Mouse (Mus musculus): Measurements from ENCODE around the gene Egfl8. TPM values are rescaled to one million over a fixed set of nuclear protein-coding genes. Genes with fewer than 3 reads are reported as not detected.

Egfl8 gene
- polyA plus RNA-seq, 1 experiment = 0.16 TPM

DNA sequence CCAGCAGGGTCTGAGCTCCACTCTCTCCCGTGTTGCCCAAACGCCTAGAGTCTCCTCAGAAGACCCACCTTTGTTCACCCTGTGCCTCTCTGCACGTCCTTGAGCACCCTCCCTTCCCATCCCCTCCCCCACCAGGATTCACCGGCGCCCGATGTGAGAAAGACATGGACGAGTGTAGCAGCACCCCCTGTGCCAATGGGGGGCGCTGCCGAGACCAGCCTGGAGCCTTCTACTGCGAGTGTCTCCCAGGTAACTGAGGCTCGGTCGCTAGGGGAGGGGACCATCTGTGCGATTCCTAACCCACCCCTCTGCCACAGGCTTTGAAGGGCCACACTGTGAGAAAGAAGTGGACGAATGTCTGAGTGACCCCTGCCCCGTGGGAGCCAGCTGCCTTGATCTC, 43.4 kb downstream of the Egfl8 start:
- no peak for TF ChIP-seq CEBPB (IDR thresholded peaks at IDR 0.05; ENCODE audit: insufficient read depth, poor library complexity, severe bottlenecking)
- no peak for TF ChIP-seq TCF12 (IDR thresholded peaks at IDR 0.05; ENCODE audit: insufficient read depth, poor library complexity, severe bottlenecking)
- TF ChIP-seq SRF (IDR thresholded peaks at IDR 0.05; ENCODE audit: control insufficient read depth, insufficient read length, low read depth) = no peak
- no peak for TF ChIP-seq REST (IDR thresholded peaks at IDR 0.05; ENCODE audit: insufficient read depth, insufficient read length)
- no peak for TF ChIP-seq MYOD1 (IDR thresholded peaks at IDR 0.05; ENCODE audit: control insufficient read depth in 1 of 3, insufficient read length in 2 of 3, low read depth in 2 of 3)
- no peak for TF ChIP-seq POLR2A (IDR thresholded peaks at IDR 0.05; ENCODE audit: insufficient read length, low read depth)
- TF ChIP-seq MYOG (IDR thresholded peaks at IDR 0.05; ENCODE audit: control insufficient read depth in 1 of 3, insufficient read depth in 1 of 3, insufficient read length in 2 of 3, low read depth in 2 of 3) = no peak
- no peak for TF ChIP-seq E2F4 (IDR thresholded peaks at IDR 0.05; ENCODE audit: insufficient read depth)
- no peak for TF ChIP-seq USF1 (IDR thresholded peaks at IDR 0.05; ENCODE audit: low read depth)
- no peak for TF ChIP-seq POLR2AphosphoS2 (IDR thresholded peaks at IDR 0.05; ENCODE audit: insufficient read length, low read depth)
- no peak for TF ChIP-seq MAX (IDR thresholded peaks at IDR 0.05; ENCODE audit: low read depth)
- TF ChIP-seq TCF3 (IDR thresholded peaks at IDR 0.05; ENCODE audit: insufficient read length, low read depth) = no peak
- Histone ChIP-seq H3ac (ENCODE audit: control insufficient read depth, insufficient read length) (no peak overlapping the region), H3K27me3 (ENCODE audit: control insufficient read depth, insufficient read depth, insufficient read length) (peaks cover 33% of the 10 kb centered on the region)

DNA sequence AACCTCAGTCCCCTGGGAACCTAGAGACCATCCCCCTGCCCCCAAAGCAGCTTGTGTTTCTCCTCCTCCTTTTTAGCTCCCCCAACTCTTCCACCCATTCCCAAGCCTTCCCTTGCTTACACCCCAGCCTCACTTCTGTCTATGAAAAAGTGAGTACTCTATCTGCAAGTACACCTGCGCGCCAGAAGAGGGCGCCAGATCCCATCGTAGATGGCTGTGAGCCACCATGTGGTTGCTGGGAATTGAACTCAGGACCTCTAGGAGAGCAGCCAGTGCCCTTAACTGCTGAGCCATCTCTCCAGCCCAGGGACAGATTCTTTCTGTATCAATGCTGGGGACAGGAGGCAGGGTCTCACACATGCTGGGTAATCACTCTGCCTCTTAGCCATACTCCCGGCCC, 43.9 kb downstream of the Egfl8 start:
- no peaks in the 10 kb centered on the region for H3K79me2 ChIP-seq (ENCODE audit: control insufficient read depth, insufficient read depth)
- H3K4me2 ChIP-seq (ENCODE audit: low read depth) = no peak overlapping the region
- peaks cover 38% of the 10 kb centered on the region for H3K27me3 ChIP-seq (ENCODE audit: control insufficient read depth, insufficient read depth, insufficient read length)
- TF ChIP-seq USF1 (IDR thresholded peaks at IDR 0.05; ENCODE audit: low read depth) = no peak
- TF ChIP-seq SRF (IDR thresholded peaks at IDR 0.05; ENCODE audit: control insufficient read depth, insufficient read length, low read depth) = no peak
- TF ChIP-seq MAX (IDR thresholded peaks at IDR 0.05; ENCODE audit: low read depth) = no peak
- TF ChIP-seq E2F4 (IDR thresholded peaks at IDR 0.05; ENCODE audit: insufficient read depth) = no peak
- TF ChIP-seq POLR2AphosphoS2 (IDR thresholded peaks at IDR 0.05; ENCODE audit: insufficient read length, low read depth) = no peak
- TF ChIP-seq REST (IDR thresholded peaks at IDR 0.05; ENCODE audit: insufficient read depth, insufficient read length) = no peak
- no peak for TF ChIP-seq TCF12 (IDR thresholded peaks at IDR 0.05; ENCODE audit: insufficient read depth, poor library complexity, severe bottlenecking)
- TF ChIP-seq MYOD1 (IDR thresholded peaks at IDR 0.05; ENCODE audit: control insufficient read depth in 1 of 3, insufficient read length in 2 of 3, low read depth in 2 of 3) = no peak
- TF ChIP-seq TCF3 (IDR thresholded peaks at IDR 0.05; ENCODE audit: insufficient read length, low read depth) = no peak
- no peak for TF ChIP-seq POLR2A (IDR thresholded peaks at IDR 0.05; ENCODE audit: insufficient read length, low read depth)
- TF ChIP-seq MYOG (IDR thresholded peaks at IDR 0.05; ENCODE audit: control insufficient read depth in 1 of 3, insufficient read depth in 1 of 3, insufficient read length in 2 of 3, low read depth in 2 of 3) = no peak
- TF ChIP-seq CEBPB (IDR thresholded peaks at IDR 0.05; ENCODE audit: insufficient read depth, poor library complexity, severe bottlenecking) = no peak
- no peak overlapping the region for H3ac ChIP-seq (ENCODE audit: control insufficient read depth, insufficient read length)
- H3K36me3 ChIP-seq (ENCODE audit: control insufficient read depth, insufficient read depth) = no peaks in the 10 kb centered on the region
- no peak overlapping the region for H3K4me3 ChIP-seq

More for the DNA sequence above, 43.4 kb downstream of the Egfl8 start:
- H3K4me2 ChIP-seq (ENCODE audit: low read depth) = no peak overlapping the region
- no peaks in the 10 kb centered on the region for H3K36me3 ChIP-seq (ENCODE audit: control insufficient read depth, insufficient read depth)
- no peak overlapping the region for H3K4me3 ChIP-seq
- H3K79me2 ChIP-seq (ENCODE audit: control insufficient read depth, insufficient read depth) = no peaks in the 10 kb centered on the region

DNA sequence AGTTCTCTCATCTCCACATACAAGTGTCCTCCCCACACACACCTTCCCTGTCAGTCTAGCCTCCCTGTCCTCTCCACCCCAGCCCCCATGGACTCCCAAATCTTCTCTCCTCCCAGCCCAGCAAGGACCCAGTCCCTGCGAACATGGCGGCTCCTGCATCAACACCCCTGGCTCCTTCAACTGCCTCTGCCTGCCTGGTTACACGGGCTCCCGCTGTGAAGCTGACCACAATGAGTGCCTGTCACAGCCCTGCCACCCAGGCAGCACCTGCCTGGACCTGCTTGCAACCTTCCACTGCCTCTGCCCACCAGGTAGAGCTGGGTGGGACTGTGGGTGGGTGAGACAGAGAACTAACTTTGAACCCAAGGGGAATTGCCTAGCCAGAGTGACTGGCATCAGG, 45.9 kb downstream of the Egfl8 start:
- peaks cover 46% of the 10 kb centered on the region for H3K27me3 ChIP-seq (ENCODE audit: control insufficient read depth, insufficient read depth, insufficient read length)
- TF ChIP-seq MAX (IDR thresholded peaks at IDR 0.05; ENCODE audit: low read depth) = no peak
- TF ChIP-seq CEBPB (IDR thresholded peaks at IDR 0.05; ENCODE audit: insufficient read depth, poor library complexity, severe bottlenecking) = no peak
- TF ChIP-seq MYOG (IDR thresholded peaks at IDR 0.05; ENCODE audit: control insufficient read depth in 1 of 3, insufficient read depth in 1 of 3, insufficient read length in 2 of 3, low read depth in 2 of 3) = no peak
- TF ChIP-seq POLR2A (IDR thresholded peaks at IDR 0.05; ENCODE audit: insufficient read length, low read depth) = no peak
- no peaks in the 10 kb centered on the region for H3K36me3 ChIP-seq (ENCODE audit: control insufficient read depth, insufficient read depth)
- no peaks in the 10 kb centered on the region for H3K79me2 ChIP-seq (ENCODE audit: control insufficient read depth, insufficient read depth)
- no peak overlapping the region for H3K4me2 ChIP-seq (ENCODE audit: low read depth)
- no peak overlapping the region for H3ac ChIP-seq (ENCODE audit: control insufficient read depth, insufficient read length)
- H3K4me3 ChIP-seq = no peak overlapping the region

DNA sequence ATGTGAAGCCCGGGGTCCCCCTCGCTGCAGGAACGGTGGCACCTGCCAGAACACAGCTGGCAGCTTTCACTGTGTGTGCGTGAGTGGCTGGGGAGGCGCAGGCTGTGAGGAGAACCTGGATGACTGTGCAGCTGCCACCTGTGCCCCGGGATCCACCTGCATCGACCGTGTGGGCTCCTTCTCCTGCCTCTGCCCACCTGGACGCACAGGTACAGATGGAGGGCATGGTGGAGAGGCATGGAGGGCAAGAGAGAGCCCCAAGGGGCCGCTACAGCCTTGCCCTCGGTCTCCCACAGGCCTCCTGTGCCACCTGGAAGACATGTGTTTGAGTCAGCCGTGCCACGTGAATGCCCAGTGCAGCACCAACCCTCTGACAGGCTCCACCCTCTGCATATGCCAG, 47.4 kb downstream of the Egfl8 start:
- Histone ChIP-seq H3K36me3 (ENCODE audit: control insufficient read depth, insufficient read depth) (no peaks in the 10 kb centered on the region), H3K79me2 (ENCODE audit: control insufficient read depth, insufficient read depth) (no peaks in the 10 kb centered on the region), H3K4me3 (no peak overlapping the region), H3K4me2 (ENCODE audit: low read depth) (no peak overlapping the region), H3ac (ENCODE audit: control insufficient read depth, insufficient read length) (no peak overlapping the region), H3K27me3 (ENCODE audit: control insufficient read depth, insufficient read depth, insufficient read length) (peaks cover 46% of the 10 kb centered on the region)
- TF ChIP-seq POLR2A (IDR thresholded peaks at IDR 0.05; ENCODE audit: insufficient read length, low read depth) (no peak), SRF (IDR thresholded peaks at IDR 0.05; ENCODE audit: control insufficient read depth, insufficient read length, low read depth) (no peak), USF1 (IDR thresholded peaks at IDR 0.05; ENCODE audit: low read depth) (no peak), TCF3 (IDR thresholded peaks at IDR 0.05; ENCODE audit: insufficient read length, low read depth) (no peak), MAX (IDR thresholded peaks at IDR 0.05; ENCODE audit: low read depth) (no peak), MYOD1 (IDR thresholded peaks at IDR 0.05; ENCODE audit: control insufficient read depth in 1 of 3, insufficient read length in 2 of 3, low read depth in 2 of 3) (no peak), CEBPB (IDR thresholded peaks at IDR 0.05; ENCODE audit: insufficient read depth, poor library complexity, severe bottlenecking) (no peak)

- peaks cover 51% of the 10 kb centered on the region for H3K27me3 ChIP-seq (ENCODE audit: control insufficient read depth, insufficient read depth, insufficient read length)
- no peaks in the 10 kb centered on the region for H3K36me3 ChIP-seq (ENCODE audit: control insufficient read depth, insufficient read depth)
- H3ac ChIP-seq (ENCODE audit: control insufficient read depth, insufficient read length) = no peak overlapping the region
- H3K4me3 ChIP-seq = no peak overlapping the region
- no peaks in the 10 kb centered on the region for H3K79me2 ChIP-seq (ENCODE audit: control insufficient read depth, insufficient read depth)
- TF ChIP-seq MYOG (IDR thresholded peaks at IDR 0.05; ENCODE audit: control insufficient read depth in 1 of 3, insufficient read depth in 1 of 3, insufficient read length in 2 of 3, low read depth in 2 of 3) = no peak
- TF ChIP-seq REST (IDR thresholded peaks at IDR 0.05; ENCODE audit: insufficient read depth, insufficient read length) = no peak
- TF ChIP-seq CEBPB (IDR thresholded peaks at IDR 0.05; ENCODE audit: insufficient read depth, poor library complexity, severe bottlenecking) = no peak
- no peak for TF ChIP-seq E2F4 (IDR thresholded peaks at IDR 0.05; ENCODE audit: insufficient read depth)
- TF ChIP-seq POLR2AphosphoS2 (IDR thresholded peaks at IDR 0.05; ENCODE audit: insufficient read length, low read depth) = no peak
- no peak for TF ChIP-seq TCF12 (IDR thresholded peaks at IDR 0.05; ENCODE audit: insufficient read depth, poor library complexity, severe bottlenecking)
- TF ChIP-seq MAX (IDR thresholded peaks at IDR 0.05; ENCODE audit: low read depth) = no peak
- TF ChIP-seq SRF (IDR thresholded peaks at IDR 0.05; ENCODE audit: control insufficient read depth, insufficient read length, low read depth) = no peak
- no peak for TF ChIP-seq POLR2A (IDR thresholded peaks at IDR 0.05; ENCODE audit: insufficient read length, low read depth)
- no peak for TF ChIP-seq USF1 (IDR thresholded peaks at IDR 0.05; ENCODE audit: low read depth)
- TF ChIP-seq TCF3 (IDR thresholded peaks at IDR 0.05; ENCODE audit: insufficient read length, low read depth) = no peak
- no peak for TF ChIP-seq MYOD1 (IDR thresholded peaks at IDR 0.05; ENCODE audit: control insufficient read depth in 1 of 3, insufficient read length in 2 of 3, low read depth in 2 of 3)
- H3K4me2 ChIP-seq (ENCODE audit: low read depth) = no peak overlapping the region
Observed at GRCm38 (mm10) chr17:34567311-34567710, 48.5 kb downstream of the Egfl8 start.

Measured in myocyte (in vitro differentiated cells).